Mouse (Mus musculus) CH12.LX (cell line): ENCODE results near the gene Znrd1. TPM values are rescaled to one million over a fixed set of nuclear protein-coding genes. Genes with fewer than 3 reads are reported as not detected.

ENCODE experiments used
- DNase-seq: peaks from one replicate; pipeline ENCODE4 v3.0.0-alpha.2; 2013; ENCODE audit errors: extremely low read depth
- H3K27ac ChIP-seq: 2 replicates; pipeline ENCODE4 v1.5.1; 2012; ENCODE audit warnings: low read depth, mild to moderate bottlenecking, control low read depth, moderate library complexity; ENCODE audit not compliant: insufficient read depth
- H3K27me3 ChIP-seq: replicated peaks from 2 replicates; pipeline ENCODE3; 2012; ENCODE audit warnings: inconsistent platforms
- H3K36me3 ChIP-seq, 2 experiments: replicated peaks in 1 of 2; 2 replicates each; pipeline versions ENCODE3 to v1.6.1; 2012; ENCODE audit warnings: inconsistent platforms in 1 of 2, low read length in 1 of 2, mild to moderate bottlenecking in 1 of 2, mixed read lengths in 1 of 2, moderate library complexity in 1 of 2; ENCODE audit not compliant: control insufficient read depth in 1 of 2, insufficient read depth in 1 of 2
- H3K4me1 ChIP-seq, 2 experiments: 2 replicates each; pipeline ENCODE4 v1.6.1; 2012; ENCODE audit warnings: inconsistent platforms in 1 of 2, moderate library complexity in 1 of 2; ENCODE audit not compliant: insufficient read depth in 2 of 2, control insufficient read depth in 1 of 2
- H3K4me2 ChIP-seq: 2 replicates; pipeline ENCODE4 v1.6.1; 2012; ENCODE audit warnings: low read depth, mild to moderate bottlenecking, control low read depth; ENCODE audit not compliant: poor library complexity, insufficient read depth, severe bottlenecking
- H3K4me3 ChIP-seq, 3 experiments: fragments of 150-350 bp in 1 of 3; sonication (generic) in 1 of 3; replicated peaks in 1 of 3; 2 replicates each; pipeline versions ENCODE3 to v1.5.1; 2011 to 2012; ENCODE audit warnings: low read depth in 2 of 3, low read length in 2 of 3, mild to moderate bottlenecking in 2 of 3, moderate library complexity in 2 of 3, control low read depth in 1 of 3, improper control_type of control experiment in 1 of 3, inconsistent platforms in 1 of 3, mixed read lengths in 1 of 3; ENCODE audit not compliant: poor library complexity in 1 of 3
- H3K79me2 ChIP-seq: replicated peaks from 2 replicates; pipeline ENCODE4 v1.6.1; 2012; ENCODE audit warnings: mild to moderate bottlenecking, moderate library complexity; ENCODE audit not compliant: control insufficient read depth, poor library complexity, insufficient read depth, severe bottlenecking; ENCODE audit errors: extremely low read depth
- H3K9ac ChIP-seq: 2 replicates; pipeline ENCODE4 v1.6.1; 2012; ENCODE audit warnings: low read depth, mild to moderate bottlenecking, control low read depth, moderate library complexity; ENCODE audit not compliant: insufficient read depth
- H3K9me3 ChIP-seq: replicated peaks from 2 replicates; pipeline ENCODE3; 2012; ENCODE audit warnings: low read length, inconsistent platforms, mixed read lengths
- E2F4 ChIP-seq: IDR thresholded peaks from 2 replicates; pipeline ENCODE4 v1.6.1; 2011; ENCODE audit warnings: low read depth, low read length, improper control_type of control experiment; ENCODE audit not compliant: insufficient replicate concordance
- ETS1 ChIP-seq: conservative IDR thresholded peaks from 2 replicates; pipeline ENCODE4 v1.6.1; 2012; ENCODE audit warnings: low read depth, mild to moderate bottlenecking, inconsistent platforms, low read length, improper control_type of control experiment, moderate library complexity
- GABPA ChIP-seq: IDR thresholded peaks from 2 replicates; pipeline ENCODE4 v1.6.1; 2012; ENCODE audit warnings: low read depth, low read length, improper control_type of control experiment, inconsistent platforms; ENCODE audit not compliant: insufficient replicate concordance
- RCOR1 ChIP-seq: conservative IDR thresholded peaks from 2 replicates; pipeline ENCODE4 v1.6.1; 2012; ENCODE audit warnings: low read depth, mild to moderate bottlenecking, inconsistent platforms, low read length, improper control_type of control experiment
- SMC3 ChIP-seq: IDR thresholded peaks from 2 replicates; pipeline ENCODE4 v1.6.1; 2011; ENCODE audit warnings: low read depth, low read length, improper control_type of control experiment
- TBP ChIP-seq: conservative IDR thresholded peaks from 2 replicates; pipeline ENCODE4 v1.6.1; 2011; ENCODE audit warnings: low read depth, low read length, improper control_type of control experiment
- USF1 ChIP-seq: IDR thresholded peaks from 2 replicates; pipeline ENCODE4 v1.6.1; 2014; ENCODE audit warnings: low read depth, mild to moderate bottlenecking, inconsistent platforms, low read length, improper control_type of control experiment
- ZC3H11A ChIP-seq: IDR thresholded peaks from 2 replicates; pipeline ENCODE4 v1.6.1; 2012; ENCODE audit warnings: low read depth, mild to moderate bottlenecking, inconsistent platforms, low read length, improper control_type of control experiment
- ZKSCAN1 ChIP-seq: IDR thresholded peaks from 2 replicates; pipeline ENCODE4 v1.6.1; 2012; ENCODE audit warnings: low read depth, inconsistent platforms, low read length, improper control_type of control experiment, borderline replicate concordance
- ZNF384 ChIP-seq: IDR thresholded peaks from 2 replicates; pipeline ENCODE4 v1.6.1; 2012; ENCODE audit warnings: low read depth, low read length, improper control_type of control experiment, inconsistent platforms
- dilution Hi-C: fragments of 300-500 bp; cut with MboI; formaldehyde crosslinking; loops from 2 replicates; pipeline ENCODE4 v1.14.3; 2020; ENCODE audit warnings: low sequenced_read_pairs; ENCODE audit not compliant: extremely low pct_unique_long_range_greater_than_20kb, extremely low pct_ligation_motif_present
- in situ Hi-C: fragments of 300-500 bp; cut with MboI; formaldehyde crosslinking; loops from 3 replicates; pipeline ENCODE4 v1.14.3; 2019; ENCODE audit warnings: low sequenced_read_pairs, low pct_ligation_motif_present, low pct_unique_long_range_greater_than_20kb, mixed read lengths
- polyA plus RNA-seq: library from polyadenylated mRNA; unstranded; fragments of >175 nt; gene quantifications from 2 replicates; pipeline ENCODE4 v1.2.1, GENCODE M21; 2012; ENCODE audit warnings: low read depth; ENCODE audit not compliant: insufficient read length
- total RNA-seq, 2 experiments: library from RNA; depleted of rRNA; stranded (reverse); fragments of 300-350 nt in 1 of 2; fragments of >200 nt in 1 of 2; gene quantifications; 2 replicates each; pipeline ENCODE4 v1.2.3; 2012 to 2014

Gene Znrd1
- total and polyA plus RNA-seq, 3 experiments: 66.8 to 98.1 (median 66.9) TPM

GRCm38 (mm10) chr17:36931806-36932205 lies 26.6 kb downstream of the Znrd1 start:
- in situ Hi-C loops: no loop called here
- Histone ChIP-seq H3K27ac (no peak overlapping the region), H3K4me3 (no peak overlapping the region), H3K79me2 (no peaks in the 10 kb centered on the region), H3K4me2 (no peak overlapping the region), H3K36me3 (no peaks in the 10 kb centered on the region), H3K4me1 (peaks cover 0 to 12% of the 10 kb centered on the region in 2 experiments; a peak in 3 of 4 replicates), H3K9ac (no peak overlapping the region), H3K27me3 (peaks cover 3% of the 10 kb centered on the region), H3K9me3 (no peaks in the 10 kb centered on the region)
- no peak for DNase-seq
- dilution Hi-C loops: no loop called here
- TF ChIP-seq GABPA (no peak), RCOR1 (no peak), ZC3H11A (no peak), SMC3 (no peak)

DNA sequence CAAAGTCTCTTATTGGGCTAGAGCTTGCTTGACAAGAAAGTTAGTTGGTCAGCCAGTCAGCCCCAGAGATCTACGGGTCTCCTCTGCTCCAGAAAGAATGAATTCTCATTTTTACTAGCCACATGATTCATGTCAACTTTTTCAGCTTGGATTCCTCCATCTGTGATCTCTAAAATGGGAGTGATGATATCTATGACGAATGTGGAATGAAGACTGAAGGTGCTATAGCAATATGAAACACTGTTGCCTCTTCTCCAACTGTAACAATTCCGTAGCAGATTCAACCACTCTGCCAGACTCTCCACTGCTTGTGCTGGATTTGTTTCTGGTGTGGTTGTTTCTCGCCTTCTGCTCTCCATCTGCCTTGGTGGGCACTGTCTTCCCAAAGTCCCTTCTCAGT lies 27.2 kb downstream of the Znrd1 start:
- dilution Hi-C loops: no loop called here
- Histone ChIP-seq H3K4me3 (no peak overlapping the region), H3K27me3 (peaks cover 6% of the 10 kb centered on the region), H3K9ac (no peak overlapping the region), H3K4me1 (peaks cover 0 to 12% of the 10 kb centered on the region in 2 experiments; a peak in 3 of 4 replicates), H3K79me2 (no peaks in the 10 kb centered on the region), H3K9me3 (no peaks in the 10 kb centered on the region), H3K27ac (no peak overlapping the region), H3K4me2 (no peak overlapping the region), H3K36me3 (no peaks in the 10 kb centered on the region)
- no peak for DNase-seq
- in situ Hi-C loops: no loop called here
- TF ChIP-seq USF1 (no peak), ETS1 (no peak), E2F4 (no peak)

- no peaks in the 10 kb centered on the region for H3K9me3 ChIP-seq
- H3K79me2 ChIP-seq: no peaks in the 10 kb centered on the region
- no peak overlapping the region for H3K9ac ChIP-seq
- H3K4me2 ChIP-seq: no peak overlapping the region
- no peaks in the 10 kb centered on the region for H3K36me3 ChIP-seq
- in situ Hi-C loops: no loop called here
- H3K4me1 ChIP-seq: peaks cover 0 to 12% of the 10 kb centered on the region in 2 experiments; a peak in 3 of 4 replicates
- peaks cover 10% of the 10 kb centered on the region for H3K27me3 ChIP-seq
- TF ChIP-seq ZNF384: no peak
- no peak for TF ChIP-seq E2F4
- TF ChIP-seq TBP: no peak
- no peak for TF ChIP-seq ZKSCAN1
- no peak overlapping the region for H3K27ac ChIP-seq
- no peak for DNase-seq
- no peak overlapping the region for H3K4me3 ChIP-seq
- dilution Hi-C loops: no loop called here
Measured at GRCm38 (mm10) chr17:36930233-36930632, 28.1 kb downstream of the Znrd1 start.
